Mouse (Mus musculus): ENCODE results near the gene Uckl1.

- no peak for TF ChIP-seq GATA1 (IDR thresholded peaks at IDR 0.05; ENCODE audit: borderline replicate concordance, low read length)
- TF ChIP-seq FLI1 (IDR thresholded peaks at IDR 0.05; ENCODE audit: low read length), result no peak
Observed at GRCm38 (mm10) chr2:181584411-181584942, at the start of gene Uckl1.
